Comparison of ENCODE assay signal across 8 mouse cellular contexts in the genomic region with DNA sequence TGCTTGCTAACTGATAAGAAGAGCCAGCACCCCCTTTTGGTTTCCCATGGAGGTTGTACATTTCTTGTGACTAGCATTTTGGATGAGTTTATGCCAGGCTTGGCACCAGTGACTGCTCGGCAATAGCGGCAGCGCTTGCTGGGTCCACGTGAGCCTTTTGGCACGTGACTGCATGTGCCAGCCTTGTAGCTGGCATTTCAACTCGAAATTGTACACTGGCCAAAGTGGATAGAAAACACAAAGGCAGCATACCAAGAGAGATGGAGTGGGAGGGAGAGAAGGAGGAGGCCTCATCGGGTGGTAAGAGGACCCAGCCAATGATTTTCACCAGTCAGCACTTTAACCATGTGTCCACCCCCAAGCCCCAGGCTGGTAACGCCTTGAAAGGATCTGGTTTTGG. TPM values are rescaled to one million over a fixed set of nuclear protein-coding genes. Genes with fewer than 3 reads are reported as not detected.
A peak's percentile ranks its signal among the peaks of the same experiment; 100 is the strongest.
DNase-seq lines count a peak whose midpoint lies in the region.

No protein-coding gene starts in this region.

- H3K27me3 ChIP-seq in limb, embryonic 10.5 days (ENCODE audit: low read depth, poor library complexity, severe bottlenecking), result no peaks in the 10 kb centered on the region

- no peaks in the 10 kb centered on the region for H3K9me3 ChIP-seq in limb, embryonic 10.5 days (replicated peaks)

- H3K27ac ChIP-seq in limb, embryonic 10.5 days, result 0 out of 2 replicates have a peak overlapping the region, but pooled peaks have one; percentile 9

- intact Hi-C loops in heart, postnatal 36 days (cut with DNase I), result no loop called here
- intact Hi-C loops in heart, postnatal 25 days (cut with DNase I), result no loop called here

- peaks cover 4% of the 10 kb centered on the region; the same call in 1 of the 2 replicates for H3K4me1 ChIP-seq in limb, embryonic 10.5 days

- peak; percentile 1 to 12 for DNase-seq in heart, postnatal 36 days
- no peak for DNase-seq in heart, postnatal 25 days (ENCODE audit: low spot score)
- peak; percentile 89 for DNase-seq in brain, adult 2 months (ENCODE audit: low read depth, low spot score)
- peak; percentile 42 to 71 for DNase-seq in frontal cortex, postnatal 36 days (ENCODE audit: low spot score in 2 of 2)
- DNase-seq in limb, embryonic 10.5 days (ENCODE audit: low spot score), result no peak
- no peak for DNase-seq in gastrocnemius, postnatal 10 days
- DNase-seq in urinary bladder, postnatal 25 days (ENCODE audit: low spot score), result no peak
- no peak for DNase-seq in B cell, adult 2 months

- H3K4me3 ChIP-seq in limb, embryonic 10.5 days, result no peak overlapping the region

- 77% methylated on average over 8 of the region's 8 CpGs for WGBS in limb, embryonic 10.5 days

- H3K36me3 ChIP-seq in limb, embryonic 10.5 days, result no peaks in the 10 kb centered on the region

RNA-seq across cellular contexts. Expression of a gene that starts 34.4 kb away (rescaled TPM):
- total RNA-seq in heart, postnatal 36 days (2021), result not detected
- not detected for total RNA-seq in heart, postnatal 25 days (2021)
- polyA plus RNA-seq in limb, embryonic 10.5 days (2016; fragmentation: Nextera tagmentation; extraction: Ambion mirVana), result not detected in 2 replicates
- not detected for total RNA-seq in gastrocnemius, postnatal 10 days (2021)

Comparison
In these comparisons a context has a peak if more than half of its experiments do, and no peak if none do; other contexts are left out.
1. DNase-seq: peak in heart, postnatal 36 days (2 of 2), brain, adult 2 months (single experiment) and frontal cortex, postnatal 36 days (2 of 2); none in heart, postnatal 25 days (single experiment), limb, embryonic 10.5 days (single experiment), gastrocnemius, postnatal 10 days (single experiment), urinary bladder, postnatal 25 days (single experiment) and B cell, adult 2 months (0 of 2).